Mouse (Mus musculus) olfactory bulb, adult 2 months (tissue): Measurements from ENCODE around the gene Apela. TPM values are rescaled to one million over a fixed set of nuclear protein-coding genes. Genes with fewer than 3 reads are reported as not detected.

Source experiments
- H3K27ac ChIP-seq: fragments of 200-500 bp; 2 replicates; pipeline ENCODE4 v1.5.1; 2012; ENCODE audit warnings: low read depth, low read length; ENCODE audit not compliant: insufficient read depth
- H3K4me1 ChIP-seq: fragments of 200-500 bp; 2 replicates; pipeline ENCODE4 v1.6.1; 2012; ENCODE audit warnings: low read length; ENCODE audit not compliant: control insufficient read depth, insufficient read depth
- H3K4me3 ChIP-seq: fragments of 200-500 bp; 2 replicates; pipeline ENCODE4 v1.5.1; 2012; ENCODE audit warnings: mild to moderate bottlenecking, low read depth, low read length, moderate library complexity; ENCODE audit not compliant: insufficient read depth
- CTCF ChIP-seq: fragments of 200-500 bp; IDR thresholded peaks from 2 replicates; pipeline ENCODE4 v1.5.1; 2012; ENCODE audit warnings: low read depth, mild to moderate bottlenecking, low read length, moderate library complexity; ENCODE audit not compliant: insufficient read depth
- POLR2A ChIP-seq: fragments of 200-500 bp; IDR thresholded peaks from 2 replicates; pipeline ENCODE4 v1.6.1; 2012; ENCODE audit warnings: mild to moderate bottlenecking, low read depth, low read length, moderate library complexity; ENCODE audit not compliant: insufficient read depth
- WGBS: fragments of 180-500 bp; shearing (Covaris S2); methylation state at CpG from one replicate; pipeline ENCODE4 v1.1.7; 2018; 5-methylcytosine and 5-hydroxymethylcytosine counted together
- polyA plus RNA-seq: library from polyadenylated mRNA; stranded (reverse); fragments of >200 nt; gene quantifications from 2 replicates; pipeline ENCODE4 v1.2.4, GENCODE M21; 2012; ENCODE audit warnings: low replicate concordance; ENCODE audit not compliant: missing spikeins, insufficient read depth, insufficient read length

Gene Apela
- polyA plus RNA-seq, 1 experiment = not detected

DNA sequence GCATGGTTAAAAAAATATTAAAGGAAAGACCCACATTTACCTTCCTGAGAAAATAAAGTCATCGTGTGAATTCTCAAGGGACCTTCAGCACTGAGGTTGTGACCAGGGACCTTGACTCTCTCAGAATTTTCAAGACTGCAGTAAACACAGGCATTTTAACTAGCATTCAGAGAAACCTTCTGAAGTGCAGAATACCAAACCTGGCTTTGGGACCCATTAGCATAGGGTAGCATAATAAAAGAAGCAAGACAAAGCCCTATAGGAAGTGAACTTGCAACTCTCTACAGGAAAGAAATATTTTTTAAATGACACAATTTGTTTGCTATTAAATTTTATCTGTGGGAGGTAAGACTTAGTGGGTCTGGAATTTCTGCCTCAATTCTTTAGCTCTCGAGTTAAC lies 26.9 kb upstream of the Apela start:
- Histone ChIP-seq H3K4me3 (no peak overlapping the region), H3K4me1 (no peaks in the 10 kb centered on the region), H3K27ac (no peak overlapping the region)
- TF ChIP-seq CTCF (no peak), POLR2A (no peak)
- WGBS = 54% methylated on average over 2 of the region's 2 CpGs

- Histone ChIP-seq H3K4me3 (no peak overlapping the region), H3K4me1 (no peaks in the 10 kb centered on the region), H3K27ac (no peak overlapping the region)
- TF ChIP-seq POLR2A (no peak), CTCF (no peak)
- WGBS = 81% methylated on average over 4 of the region's 4 CpGs
Measured at GRCm38 (mm10) chr8:65062195-65062594, 25.1 kb upstream of the Apela start.

- Histone ChIP-seq H3K4me3 (no peak overlapping the region), H3K4me1 (no peaks in the 10 kb centered on the region), H3K27ac (no peak overlapping the region)
- WGBS = 92% methylated on average over 4 of the region's 4 CpGs
- no peak for TF ChIP-seq CTCF
- no peak for TF ChIP-seq POLR2A
Measured at GRCm38 (mm10) chr8:65056722-65057121, 19.6 kb upstream of the Apela start.

- 37% methylated on average over 5 of the region's 5 CpGs for WGBS
- no peak overlapping the region for H3K27ac ChIP-seq
- TF ChIP-seq POLR2A (no peak), CTCF (no peak)
- no peak overlapping the region for H3K4me3 ChIP-seq
- no peaks in the 10 kb centered on the region for H3K4me1 ChIP-seq
Measured at GRCm38 (mm10) chr8:65053968-65054367, 16.8 kb upstream of the Apela start.

DNA sequence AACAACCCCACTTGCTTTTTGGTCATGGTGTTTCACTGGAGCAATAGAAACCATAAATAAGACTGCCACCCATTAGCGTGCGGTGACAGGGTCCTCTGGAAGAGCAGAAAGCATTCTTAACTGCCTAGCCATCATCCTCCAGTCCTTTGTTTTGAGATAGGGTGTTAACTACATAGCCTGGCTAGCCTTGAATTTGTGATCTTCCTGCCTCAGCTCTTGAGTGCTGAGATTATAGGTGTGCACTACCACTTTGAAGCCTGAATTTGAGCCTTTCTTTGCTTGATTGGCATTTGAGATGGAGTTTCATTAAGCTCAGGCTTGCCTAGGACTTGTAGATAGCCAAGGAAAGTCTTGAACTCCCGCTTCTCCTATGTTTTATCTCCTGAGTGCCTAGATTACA lies 16.4 kb upstream of the Apela start:
- Histone ChIP-seq H3K27ac (no peak overlapping the region), H3K4me3 (no peak overlapping the region), H3K4me1 (no peaks in the 10 kb centered on the region)
- 96% methylated on average over 3 of the region's 3 CpGs for WGBS
- TF ChIP-seq POLR2A (no peak), CTCF (no peak)

DNA sequence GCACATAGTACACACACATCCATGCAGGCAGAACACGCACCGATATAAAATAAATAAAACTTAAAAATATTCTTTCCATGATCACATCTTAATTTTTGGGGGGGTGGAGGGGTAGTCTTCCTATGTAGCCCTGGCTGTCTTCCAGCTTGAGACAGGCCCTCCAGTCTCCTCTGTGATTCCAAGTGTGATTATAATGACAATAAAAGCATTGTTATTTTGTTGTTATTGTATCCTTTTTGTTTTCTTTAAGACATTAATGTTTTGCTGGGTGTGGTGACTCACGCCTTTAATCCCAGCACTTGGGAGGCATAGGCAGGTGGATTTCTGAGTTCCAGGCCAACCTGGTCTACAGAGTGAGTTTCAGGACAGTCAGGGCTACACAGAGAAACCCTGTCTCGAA lies 10.7 kb upstream of the Apela start:
- TF ChIP-seq POLR2A = no peak
- no peak overlapping the region for H3K4me3 ChIP-seq
- no peaks in the 10 kb centered on the region for H3K4me1 ChIP-seq
- WGBS = 88% methylated on average over 4 of the region's 4 CpGs
- H3K27ac ChIP-seq = no peak overlapping the region

- TF ChIP-seq CTCF = no peak
- TF ChIP-seq POLR2A = no peak
- 96% methylated on average over 4 of the region's 4 CpGs for WGBS
- H3K27ac ChIP-seq = no peak overlapping the region
- no peak overlapping the region for H3K4me3 ChIP-seq
- H3K4me1 ChIP-seq = no peaks in the 10 kb centered on the region
Measured at GRCm38 (mm10) chr8:65047193-65047592, 10.1 kb upstream of the Apela start.

DNA sequence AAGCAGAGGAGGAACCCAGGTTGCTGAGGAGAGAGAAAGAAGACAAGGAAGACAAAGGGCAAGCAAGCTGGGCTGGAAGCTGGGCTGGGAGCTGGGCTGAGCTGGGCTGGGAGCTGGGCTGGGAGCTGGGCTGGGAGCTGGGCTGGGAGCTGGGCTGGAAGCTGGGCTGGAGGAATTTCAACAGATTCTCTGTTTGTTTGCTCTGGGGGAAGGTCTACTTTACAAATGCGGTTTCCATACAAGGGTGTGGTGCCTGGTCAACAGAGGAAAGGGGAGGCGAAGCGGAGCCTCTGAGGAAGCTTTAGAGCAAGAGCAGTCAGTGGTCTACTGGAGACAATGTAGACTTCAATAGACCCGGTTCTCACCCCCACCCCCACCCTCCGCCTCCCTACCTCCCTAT lies 9.4 kb upstream of the Apela start:
- Histone ChIP-seq H3K27ac (no peak overlapping the region), H3K4me3 (no peak overlapping the region), H3K4me1 (no peaks in the 10 kb centered on the region)
- WGBS = 57% methylated on average over 5 of the region's 5 CpGs
- no peak for TF ChIP-seq CTCF
- TF ChIP-seq POLR2A = no peak

DNA sequence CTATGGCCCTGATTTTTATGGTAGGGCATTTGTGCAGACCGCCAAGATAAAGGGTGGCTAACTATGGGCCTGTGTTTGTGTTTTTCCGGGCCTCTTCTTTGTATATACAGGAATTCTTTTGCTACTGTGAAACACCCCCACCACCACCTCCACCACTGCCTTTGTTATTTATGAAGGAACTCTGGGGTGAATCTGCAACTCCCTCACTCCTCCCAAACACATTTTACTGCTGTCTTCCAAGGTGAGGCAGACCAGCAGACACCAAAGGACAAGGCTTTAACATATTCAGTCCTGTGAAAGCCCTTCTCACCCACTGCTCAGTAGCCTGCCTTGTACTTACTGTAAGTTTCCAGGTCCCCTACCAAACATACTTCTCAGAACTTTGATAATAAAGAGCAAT lies 3.0 kb downstream of the Apela start:
- H3K27ac ChIP-seq = no peak overlapping the region
- no peaks in the 10 kb centered on the region for H3K4me1 ChIP-seq
- TF ChIP-seq POLR2A = no peak
- no peak for TF ChIP-seq CTCF
- no peak overlapping the region for H3K4me3 ChIP-seq
- WGBS = 76% methylated on average over 2 of the region's 2 CpGs

- H3K27ac ChIP-seq = no peak overlapping the region
- H3K4me1 ChIP-seq = no peaks in the 10 kb centered on the region
- H3K4me3 ChIP-seq = no peak overlapping the region
- WGBS = 90% methylated on average over 13 of the region's 13 CpGs
- TF ChIP-seq CTCF = no peak
- no peak for TF ChIP-seq POLR2A
Measured at GRCm38 (mm10) chr8:65033056-65033455, 4.1 kb downstream of the Apela start.

DNA sequence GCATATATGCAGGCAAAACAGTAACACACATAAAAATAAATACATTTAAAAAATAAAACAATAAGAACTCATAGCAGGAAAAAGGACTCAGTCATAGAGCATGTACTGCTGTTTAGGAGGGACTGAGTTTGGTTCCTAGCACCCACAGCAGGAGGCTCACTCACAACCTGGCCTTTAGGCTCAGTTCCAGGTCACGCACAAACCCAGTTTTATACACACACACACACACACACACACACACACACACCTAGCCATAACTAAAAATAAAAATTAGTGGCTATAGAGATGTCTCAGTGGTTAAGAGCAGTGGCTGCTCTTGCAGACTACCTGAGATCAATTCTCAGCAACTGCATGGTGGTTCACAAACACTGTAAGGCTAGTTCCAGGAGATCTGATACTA lies 5.0 kb downstream of the Apela start:
- no peak for TF ChIP-seq POLR2A
- TF ChIP-seq CTCF = no peak
- Histone ChIP-seq H3K4me3 (no peak overlapping the region), H3K4me1 (no peaks in the 10 kb centered on the region), H3K27ac (no peak overlapping the region)
- 97% methylated on average over 1 of the region's 1 CpGs for WGBS
